Mouse (Mus musculus): ENCODE data around the gene Wfdc5. TPM values are rescaled to one million over a fixed set of nuclear protein-coding genes. Genes with fewer than 3 reads are reported as not detected.
A peak's percentile ranks its signal among the peaks of the same experiment; 100 is the strongest.

The Wfdc5 gene
- polyA plus RNA-seq, 1 experiment from 2014 or later, result not detected

DNA sequence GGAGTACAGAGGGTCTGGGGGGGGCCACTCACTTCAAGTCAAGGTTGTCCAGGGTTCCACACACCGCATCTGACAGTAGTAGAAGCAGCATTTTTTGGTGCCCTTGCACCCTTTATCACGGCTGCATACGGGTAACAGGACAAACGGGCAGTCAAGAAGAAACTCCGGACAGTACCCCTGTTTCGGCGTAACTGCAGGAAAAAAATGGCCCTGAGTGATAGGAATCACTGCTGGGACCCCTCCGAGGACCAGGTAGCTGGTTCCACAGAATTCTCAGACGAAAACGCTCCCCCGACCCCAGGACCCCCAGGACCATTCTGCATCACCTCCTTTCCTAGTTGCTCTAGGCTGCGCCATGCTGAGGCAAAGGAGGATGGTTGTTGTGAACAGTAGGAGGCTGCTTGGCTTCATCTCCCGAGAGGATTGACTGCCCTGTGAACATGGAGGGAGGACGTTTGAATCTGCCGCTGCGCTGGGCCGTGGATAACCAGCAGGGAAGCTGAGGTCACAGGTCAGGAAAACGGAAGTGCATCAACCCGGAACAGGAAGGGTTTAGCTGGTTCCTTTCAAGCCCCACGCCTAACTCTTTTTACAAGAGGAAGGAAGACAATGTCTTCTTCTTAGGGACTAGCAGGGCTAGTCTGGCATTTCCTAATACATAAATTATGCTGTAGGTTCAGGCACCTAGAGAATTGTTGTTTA, 17.2 kb upstream of the Wfdc5 start, which contains the start of gene Wfdc15a:
Gene Wfdc15a, minus strand, starts transcription at position 505 of the 702 bp plus-strand sequence.
- H3K27me3 ChIP-seq (ENCODE audit: control insufficient read depth, insufficient read depth, low read length), result no peaks in the 10 kb centered on the region
- H3K27ac ChIP-seq (replicated peaks; ENCODE audit: low read depth, low read length), result no peak within 1 kb of the TSS
- no peak within 1 kb of the TSS for H3K4me3 ChIP-seq (ENCODE audit: low read depth, low read length)
- no peak within 1 kb of the TSS for H3K4me2 ChIP-seq (ENCODE audit: low read depth, low read length)
- H3K9me3 ChIP-seq (replicated peaks; ENCODE audit: control insufficient read depth, low read length), result no peaks in the 10 kb centered on the region
- WGBS, result 72% methylated on average over 20 of the region's 20 CpGs
- H3K36me3 ChIP-seq (replicated peaks; ENCODE audit: control insufficient read depth, insufficient read depth, low read depth, low read length), result no peaks in the 10 kb centered on the region
- DNase-seq (ENCODE audit: low spot score) (no peak), ATAC-seq (replicated peaks; ENCODE audit: insufficient number of reproducible peaks, low FRiP score, low TSS enrichment, low read depth) (no peak)
- H3K4me1 ChIP-seq (ENCODE audit: control insufficient read depth, insufficient read depth, low read length), result no peaks in the 10 kb centered on the region
- no peak within 1 kb of the TSS for H3K9ac ChIP-seq (replicated peaks; ENCODE audit: low read length)

GRCm38 (mm10) chr2:164196700-164196990, 14.1 kb upstream of the Wfdc5 start:
- Histone ChIP-seq H3K27me3 (ENCODE audit: control insufficient read depth, insufficient read depth, low read length) (no peaks in the 10 kb centered on the region), H3K4me1 (ENCODE audit: control insufficient read depth, insufficient read depth, low read length) (no peaks in the 10 kb centered on the region), H3K4me2 (ENCODE audit: low read depth, low read length) (no peak overlapping the region), H3K4me3 (ENCODE audit: low read depth, low read length) (no peak overlapping the region), H3K27ac (replicated peaks; ENCODE audit: low read depth, low read length) (no peak overlapping the region), H3K9me3 (replicated peaks; ENCODE audit: control insufficient read depth, low read length) (no peaks in the 10 kb centered on the region), H3K9ac (replicated peaks; ENCODE audit: low read length) (no peak overlapping the region), H3K36me3 (replicated peaks; ENCODE audit: control insufficient read depth, insufficient read depth, low read depth, low read length) (no peaks in the 10 kb centered on the region)
- WGBS, result 82% methylated on average over 5 of the region's 5 CpGs
- no peak for ATAC-seq (replicated peaks; ENCODE audit: insufficient number of reproducible peaks, low FRiP score, low TSS enrichment, low read depth)
- DNase-seq (ENCODE audit: low spot score), result no peak

- Histone ChIP-seq H3K27me3 (ENCODE audit: control insufficient read depth, insufficient read depth, low read length) (no peaks in the 10 kb centered on the region), H3K4me1 (ENCODE audit: control insufficient read depth, insufficient read depth, low read length) (no peaks in the 10 kb centered on the region), H3K9ac (replicated peaks; ENCODE audit: low read length) (no peak overlapping the region), H3K4me2 (ENCODE audit: low read depth, low read length) (no peak overlapping the region), H3K27ac (replicated peaks; ENCODE audit: low read depth, low read length) (no peak overlapping the region), H3K4me3 (ENCODE audit: low read depth, low read length) (no peak overlapping the region), H3K36me3 (replicated peaks; ENCODE audit: control insufficient read depth, insufficient read depth, low read depth, low read length) (no peaks in the 10 kb centered on the region), H3K9me3 (replicated peaks; ENCODE audit: control insufficient read depth, low read length) (no peaks in the 10 kb centered on the region)
- ATAC-seq (replicated peaks; ENCODE audit: insufficient number of reproducible peaks, low FRiP score, low TSS enrichment, low read depth), result no peak
- no peak for DNase-seq (ENCODE audit: low spot score)
- 82% methylated on average over 5 of the region's 5 CpGs for WGBS
Measured at GRCm38 (mm10) chr2:164195971-164196699, 13.6 kb upstream of the Wfdc5 start.

DNA sequence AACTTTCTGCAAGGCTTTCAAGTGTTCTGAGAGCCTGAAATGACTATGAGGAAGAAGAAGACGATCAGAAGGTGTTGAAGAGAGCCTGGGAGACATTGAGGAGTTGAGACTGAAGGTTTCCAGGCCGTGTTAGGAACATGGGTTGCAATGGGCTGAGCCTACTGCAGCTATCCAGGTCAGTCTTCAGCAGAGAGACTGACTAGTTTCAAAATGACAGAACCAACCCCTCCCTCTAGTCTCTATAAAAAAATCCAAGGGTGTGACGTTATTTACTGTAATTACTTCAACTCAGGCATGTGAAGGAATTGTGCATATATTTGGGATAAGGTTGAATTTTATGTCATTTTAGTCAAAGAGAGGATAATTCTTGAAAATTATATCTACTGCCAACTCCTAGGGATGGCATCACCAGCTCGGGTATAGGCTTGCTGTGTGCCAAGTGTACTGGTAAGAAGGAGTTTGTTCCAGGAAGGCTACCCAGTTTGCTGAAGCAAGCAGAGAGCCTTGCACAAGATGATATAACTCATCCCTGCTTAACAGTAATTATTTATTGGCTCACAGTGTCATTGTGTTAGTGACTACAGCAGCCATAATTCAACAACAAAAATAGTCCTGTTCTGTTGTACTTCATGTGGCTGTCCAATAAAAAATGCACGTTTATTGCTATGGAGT, 12.6 kb upstream of the Wfdc5 start:
- H3K9ac ChIP-seq (replicated peaks; ENCODE audit: low read length), result no peak overlapping the region
- no peaks in the 10 kb centered on the region for H3K9me3 ChIP-seq (replicated peaks; ENCODE audit: control insufficient read depth, low read length)
- H3K27ac ChIP-seq (replicated peaks; ENCODE audit: low read depth, low read length), result no peak overlapping the region
- ATAC-seq (replicated peaks; ENCODE audit: insufficient number of reproducible peaks, low FRiP score, low TSS enrichment, low read depth) (no peak), DNase-seq (ENCODE audit: low spot score) (no peak)
- H3K27me3 ChIP-seq (ENCODE audit: control insufficient read depth, insufficient read depth, low read length), result no peaks in the 10 kb centered on the region
- H3K4me1 ChIP-seq (ENCODE audit: control insufficient read depth, insufficient read depth, low read length), result no peaks in the 10 kb centered on the region
- no peaks in the 10 kb centered on the region for H3K36me3 ChIP-seq (replicated peaks; ENCODE audit: control insufficient read depth, insufficient read depth, low read depth, low read length)
- 84% methylated on average over 5 of the region's 5 CpGs for WGBS
- H3K4me2 ChIP-seq (ENCODE audit: low read depth, low read length), result no peak overlapping the region
- H3K4me3 ChIP-seq (ENCODE audit: low read depth, low read length), result no peak overlapping the region

DNA sequence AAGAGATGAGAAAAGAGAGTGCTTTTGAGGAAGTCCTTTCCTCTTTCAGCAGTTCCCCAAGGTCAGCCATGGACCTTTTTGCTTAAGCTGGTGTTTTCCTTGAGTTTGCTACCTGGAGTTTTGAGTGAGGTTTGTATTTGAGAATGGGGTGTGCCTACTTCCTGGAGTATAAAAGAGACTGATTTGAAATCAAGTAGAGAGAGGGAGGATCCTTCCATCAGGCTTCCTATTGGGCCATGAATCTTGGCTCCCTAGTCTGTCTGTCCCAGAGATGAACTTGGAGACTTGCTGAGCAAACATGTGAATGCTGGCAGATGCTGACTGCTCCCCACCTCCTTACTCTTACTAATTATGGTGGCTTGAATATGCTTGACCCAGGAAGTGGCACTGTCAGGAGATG, 9.7 kb upstream of the Wfdc5 start:
- DNase-seq (ENCODE audit: low spot score) (no peak), ATAC-seq (replicated peaks; ENCODE audit: insufficient number of reproducible peaks, low FRiP score, low TSS enrichment, low read depth) (no peak)
- no peaks in the 10 kb centered on the region for H3K4me1 ChIP-seq (ENCODE audit: control insufficient read depth, insufficient read depth, low read length)
- no peak overlapping the region for H3K4me2 ChIP-seq (ENCODE audit: low read depth, low read length)
- no peak overlapping the region for H3K4me3 ChIP-seq (ENCODE audit: low read depth, low read length)
- no peaks in the 10 kb centered on the region for H3K27me3 ChIP-seq (ENCODE audit: control insufficient read depth, insufficient read depth, low read length)
- H3K36me3 ChIP-seq (replicated peaks; ENCODE audit: control insufficient read depth, insufficient read depth, low read depth, low read length), result no peaks in the 10 kb centered on the region
- no peak overlapping the region for H3K27ac ChIP-seq (replicated peaks; ENCODE audit: low read depth, low read length)
- no peak overlapping the region for H3K9ac ChIP-seq (replicated peaks; ENCODE audit: low read length)
- H3K9me3 ChIP-seq (replicated peaks; ENCODE audit: control insufficient read depth, low read length), result no peaks in the 10 kb centered on the region

DNA sequence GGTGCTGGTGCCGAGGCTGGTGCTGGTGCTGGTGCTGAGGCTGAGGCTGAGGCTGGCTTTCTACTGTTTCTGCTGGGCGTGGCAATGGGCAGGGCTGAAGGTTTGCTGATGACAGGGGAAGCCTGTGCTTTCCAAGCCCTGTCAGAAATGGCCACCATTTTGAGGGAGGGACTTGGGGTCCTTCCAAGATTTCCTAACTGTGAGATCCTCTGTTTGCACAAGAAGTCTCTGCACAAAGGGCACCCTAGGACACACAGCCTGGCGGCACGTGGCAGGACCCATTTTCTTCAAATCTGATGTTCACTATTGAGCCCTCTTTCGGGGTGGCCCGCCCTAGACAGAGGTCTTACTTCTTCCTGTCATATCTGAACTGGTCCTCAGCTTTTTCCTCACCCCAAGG, 8.0 kb upstream of the Wfdc5 start, which contains the start of gene Wfdc12:
Gene Wfdc12, minus strand, starts transcription at position 33 of the 400 bp plus-strand sequence.
- Histone ChIP-seq H3K9ac (replicated peaks; ENCODE audit: low read length) (no peak within 1 kb of the TSS), H3K27ac (replicated peaks; ENCODE audit: low read depth, low read length) (no peak within 1 kb of the TSS), H3K9me3 (replicated peaks; ENCODE audit: control insufficient read depth, low read length) (no peaks in the 10 kb centered on the region), H3K36me3 (replicated peaks; ENCODE audit: control insufficient read depth, insufficient read depth, low read depth, low read length) (no peaks in the 10 kb centered on the region), H3K4me3 (ENCODE audit: low read depth, low read length) (no peak within 1 kb of the TSS), H3K4me2 (ENCODE audit: low read depth, low read length) (no peak within 1 kb of the TSS), H3K4me1 (ENCODE audit: control insufficient read depth, insufficient read depth, low read length) (no peaks in the 10 kb centered on the region), H3K27me3 (ENCODE audit: control insufficient read depth, insufficient read depth, low read length) (no peaks in the 10 kb centered on the region)
- DNase-seq (ENCODE audit: low spot score) (no peak), ATAC-seq (replicated peaks; ENCODE audit: insufficient number of reproducible peaks, low FRiP score, low TSS enrichment, low read depth) (no peak)
- WGBS, result 86% methylated on average over 6 of the region's 6 CpGs

GRCm38 (mm10) chr2:164188722-164189121, 6.2 kb upstream of the Wfdc5 start:
- H3K9ac ChIP-seq (replicated peaks; ENCODE audit: low read length), result no peak overlapping the region
- H3K9me3 ChIP-seq (replicated peaks; ENCODE audit: control insufficient read depth, low read length), result no peaks in the 10 kb centered on the region
- no peak overlapping the region for H3K4me2 ChIP-seq (ENCODE audit: low read depth, low read length)
- H3K4me3 ChIP-seq (ENCODE audit: low read depth, low read length), result no peak overlapping the region
- ATAC-seq (replicated peaks; ENCODE audit: insufficient number of reproducible peaks, low FRiP score, low TSS enrichment, low read depth) (no peak), DNase-seq (ENCODE audit: low spot score) (peak; percentile 10)
- WGBS, result 27% methylated on average over 5 of the region's 5 CpGs
- no peaks in the 10 kb centered on the region for H3K4me1 ChIP-seq (ENCODE audit: control insufficient read depth, insufficient read depth, low read length)
- H3K36me3 ChIP-seq (replicated peaks; ENCODE audit: control insufficient read depth, insufficient read depth, low read depth, low read length), result no peaks in the 10 kb centered on the region
- no peaks in the 10 kb centered on the region for H3K27me3 ChIP-seq (ENCODE audit: control insufficient read depth, insufficient read depth, low read length)
- no peak overlapping the region for H3K27ac ChIP-seq (replicated peaks; ENCODE audit: low read depth, low read length)

- Histone ChIP-seq H3K27ac (replicated peaks; ENCODE audit: low read depth, low read length) (no peak overlapping the region), H3K4me3 (ENCODE audit: low read depth, low read length) (no peak overlapping the region)
- WGBS, result 44% methylated on average over 9 of the region's 9 CpGs
Measured at GRCm38 (mm10) chr2:164184145-164184719, 1.7 kb upstream of the Wfdc5 start.

More at GRCm38 (mm10) chr2:164184145-164184719, 1.7 kb upstream of the Wfdc5 start:
- ATAC-seq (replicated peaks; ENCODE audit: insufficient number of reproducible peaks, low FRiP score, low TSS enrichment, low read depth) (no peak), DNase-seq (ENCODE audit: low spot score) (peak; percentile 9)
- no peaks in the 10 kb centered on the region for H3K27me3 ChIP-seq (ENCODE audit: control insufficient read depth, insufficient read depth, low read length)
- H3K36me3 ChIP-seq (replicated peaks; ENCODE audit: control insufficient read depth, insufficient read depth, low read depth, low read length), result no peaks in the 10 kb centered on the region
- no peaks in the 10 kb centered on the region for H3K9me3 ChIP-seq (replicated peaks; ENCODE audit: control insufficient read depth, low read length)
- no peak overlapping the region for H3K4me2 ChIP-seq (ENCODE audit: low read depth, low read length)
- no peaks in the 10 kb centered on the region for H3K4me1 ChIP-seq (ENCODE audit: control insufficient read depth, insufficient read depth, low read length)
- no peak overlapping the region for H3K9ac ChIP-seq (replicated peaks; ENCODE audit: low read length)
